Mouse (Mus musculus): ENCODE measurements around the gene Vps26a.

Gene Vps26a

GRCm38 (mm10) chr10:62412906-62413605 lies 73.5 kb downstream of the Vps26a start:
- peak; percentile 58 to 77 for DNase-seq

DNA sequence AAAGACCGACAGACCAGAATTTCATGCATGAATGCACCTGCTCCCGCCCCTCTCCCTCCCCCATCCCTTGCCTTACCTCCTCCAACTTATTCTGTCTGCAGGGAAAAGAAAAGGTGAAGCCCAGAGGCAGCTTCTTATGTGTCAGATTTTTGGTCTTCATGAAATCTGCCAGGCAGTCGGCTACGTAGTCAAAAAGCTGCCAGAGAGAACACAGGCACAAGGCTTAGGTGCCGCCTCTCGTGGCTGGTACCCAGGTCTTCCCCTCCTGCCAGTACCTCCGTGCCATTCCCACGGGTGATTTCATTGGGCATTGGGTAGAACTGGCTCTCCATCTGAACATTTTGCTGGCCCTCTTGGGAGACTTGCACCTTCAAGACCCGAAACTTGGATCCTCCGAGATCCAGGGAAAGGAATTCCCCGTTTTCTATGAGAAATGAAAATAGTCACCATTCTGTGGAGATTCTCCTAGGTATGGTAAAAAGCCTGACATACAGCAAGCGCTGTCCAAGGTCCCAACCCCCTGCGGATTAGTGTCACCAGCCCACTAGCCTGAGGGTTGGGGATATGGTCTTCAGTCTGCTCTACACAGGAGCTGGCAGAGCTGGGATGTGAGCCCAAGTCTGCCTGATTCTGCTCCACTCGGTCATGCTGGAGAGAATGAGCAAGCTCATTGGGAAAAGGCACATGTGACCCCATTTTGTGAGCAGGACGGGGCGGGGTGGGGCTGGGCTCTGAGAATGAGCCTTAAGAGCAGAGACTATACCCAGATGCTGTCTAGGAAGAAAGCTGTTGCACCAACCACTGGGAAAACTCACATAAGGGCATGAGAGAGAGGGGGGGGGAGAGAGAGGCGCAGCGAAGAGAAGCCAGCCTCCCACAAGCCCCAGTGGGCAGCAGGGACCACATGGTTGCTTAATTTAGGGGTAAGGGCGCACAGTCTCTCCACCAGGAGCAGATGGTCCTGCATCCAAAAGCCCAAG lies 74.9 kb downstream of the Vps26a start:
- no peak for DNase-seq

DNA sequence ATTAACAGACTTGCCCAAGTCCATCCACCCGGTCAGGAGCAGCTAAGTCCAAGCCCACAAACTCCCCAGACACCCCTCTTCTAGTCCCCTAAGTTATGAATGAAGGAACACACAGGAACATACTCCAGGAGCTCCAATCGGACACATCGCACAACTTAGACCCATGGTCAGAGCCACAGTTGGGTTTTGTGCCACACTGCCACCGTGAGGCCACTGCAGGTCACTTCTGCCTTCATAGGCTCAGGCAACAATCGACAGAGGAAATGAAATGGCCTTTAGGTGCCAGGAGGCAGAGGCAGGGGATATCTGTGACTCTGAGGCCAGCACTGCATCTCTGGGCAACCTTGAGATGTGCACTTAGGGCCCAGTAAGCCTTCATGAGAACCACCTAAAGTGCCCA lies 75.7 kb downstream of the Vps26a start:
- DNase-seq = peak; percentile 65 to 73

Measured in kidney, postnatal 25 days (tissue).